Mouse (Mus musculus): ENCODE data around the gene Acot10. TPM values are rescaled to one million over a fixed set of nuclear protein-coding genes. Genes with fewer than 3 reads are reported as not detected.
"Not testable (repeated sequence)": the region's sequence is repeated elsewhere in the genome, so short reads cannot be mapped to it uniquely, and the experiment has no call there.

The Acot10 gene
- 1.0 TPM in 1 of 2 replicates, not detected in the other for polyA plus RNA-seq (2012; ENCODE audit: insufficient read depth, insufficient read length, missing spikeins)

DNA sequence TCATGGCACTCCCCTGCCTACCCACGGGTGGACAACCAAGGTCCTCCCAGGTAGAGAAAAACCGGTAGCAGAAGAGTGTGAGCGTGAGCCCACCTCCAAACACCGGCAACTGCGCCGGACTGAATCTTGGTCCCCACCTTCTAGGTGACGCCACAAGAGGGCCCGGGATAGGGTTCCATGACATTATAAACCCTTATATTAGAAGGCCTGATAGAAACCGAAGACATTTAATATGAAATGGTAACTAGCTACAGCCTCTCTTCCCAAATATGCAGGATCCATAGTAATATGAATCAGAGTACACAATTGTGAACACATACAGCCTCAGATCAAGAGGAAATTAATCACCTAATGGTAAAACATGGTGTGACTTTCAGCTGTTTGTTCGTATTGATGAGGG lies at the start of gene Acot10:
Gene Acot10, minus strand, starts transcription at position 101 of the 400 bp plus-strand sequence.
- H3K4me3 ChIP-seq (ENCODE audit: insufficient read depth, low read depth, low read length), result no peak within 1 kb of the TSS
- H3K27ac ChIP-seq (replicated peaks; ENCODE audit: low read depth, low read length), result no peak within 1 kb of the TSS
- H3K4me1 ChIP-seq (ENCODE audit: control insufficient read depth, insufficient read depth, insufficient read length, low read length), result no peaks in the 10 kb centered on the region

DNA sequence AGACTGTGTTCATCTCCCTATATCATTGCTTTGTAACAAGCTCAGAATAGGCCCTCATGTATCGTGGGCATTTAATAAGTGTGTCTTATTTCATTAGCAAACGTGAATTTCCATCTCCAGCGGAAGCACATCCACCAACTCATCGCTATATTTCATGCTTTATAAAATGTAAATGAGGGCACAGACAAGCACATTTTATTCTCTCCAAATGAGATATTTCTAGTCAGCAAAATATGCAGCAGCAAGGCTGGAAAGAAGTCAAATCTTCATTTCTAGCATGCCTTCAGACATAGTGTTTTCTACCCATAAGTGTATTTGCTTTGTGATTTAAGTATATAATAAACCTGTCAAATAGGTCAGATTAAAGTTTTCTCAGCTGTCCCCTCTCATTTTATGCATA lies 45.3 kb upstream of the Acot10 start:
- Histone ChIP-seq H3K4me1 (ENCODE audit: control insufficient read depth, insufficient read depth, insufficient read length, low read length) (no peaks in the 10 kb centered on the region), H3K4me3 (ENCODE audit: insufficient read depth, low read depth, low read length) (no peak overlapping the region), H3K27ac (replicated peaks; ENCODE audit: low read depth, low read length) (no peak overlapping the region)

DNA sequence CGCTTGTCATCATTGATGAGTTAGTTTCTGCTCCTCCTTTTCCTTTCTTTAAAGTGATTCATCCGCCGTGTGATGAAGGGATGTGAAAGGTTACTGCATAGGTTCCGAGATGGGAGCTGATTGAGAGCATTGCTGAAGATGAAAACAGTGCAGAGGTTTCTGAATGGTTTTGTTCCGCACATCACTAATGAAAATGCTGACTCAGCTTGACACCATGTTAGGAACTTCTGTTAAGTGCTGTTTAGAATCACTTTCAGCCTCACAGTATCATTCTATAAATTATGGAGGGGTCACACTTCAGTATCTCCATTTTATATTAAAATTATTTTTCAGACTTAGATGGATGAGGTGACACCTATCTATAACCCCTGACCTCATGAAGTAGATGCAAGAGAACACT lies 29.7 kb upstream of the Acot10 start:
- Histone ChIP-seq H3K4me1 (ENCODE audit: control insufficient read depth, insufficient read depth, insufficient read length, low read length) (no peaks in the 10 kb centered on the region), H3K4me3 (ENCODE audit: insufficient read depth, low read depth, low read length) (no peak overlapping the region), H3K27ac (replicated peaks; ENCODE audit: low read depth, low read length) (no peak overlapping the region)

DNA sequence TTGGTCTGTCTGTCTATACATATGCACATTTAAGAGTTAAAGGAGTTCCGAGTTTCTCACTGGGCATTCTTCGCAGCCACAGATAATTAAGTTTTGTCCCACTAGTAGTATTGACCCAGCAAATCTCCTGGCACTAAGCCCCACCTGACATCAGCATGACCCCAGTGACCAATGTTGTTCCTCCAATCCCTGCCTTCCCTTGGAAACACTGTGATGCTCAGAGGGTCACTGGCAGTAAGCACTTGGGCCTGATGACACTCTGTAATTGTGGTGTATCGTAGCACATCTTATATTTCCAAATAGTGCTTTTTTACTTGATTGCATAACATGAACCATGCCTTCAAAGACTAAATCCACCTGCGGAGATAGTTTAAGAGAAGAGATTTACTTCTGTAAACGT lies 17.6 kb upstream of the Acot10 start:
- H3K27ac ChIP-seq (replicated peaks; ENCODE audit: low read depth, low read length), result no peak overlapping the region
- H3K4me3 ChIP-seq (ENCODE audit: insufficient read depth, low read depth, low read length), result no peak overlapping the region
- no peaks in the 10 kb centered on the region for H3K4me1 ChIP-seq (ENCODE audit: control insufficient read depth, insufficient read depth, insufficient read length, low read length)

DNA sequence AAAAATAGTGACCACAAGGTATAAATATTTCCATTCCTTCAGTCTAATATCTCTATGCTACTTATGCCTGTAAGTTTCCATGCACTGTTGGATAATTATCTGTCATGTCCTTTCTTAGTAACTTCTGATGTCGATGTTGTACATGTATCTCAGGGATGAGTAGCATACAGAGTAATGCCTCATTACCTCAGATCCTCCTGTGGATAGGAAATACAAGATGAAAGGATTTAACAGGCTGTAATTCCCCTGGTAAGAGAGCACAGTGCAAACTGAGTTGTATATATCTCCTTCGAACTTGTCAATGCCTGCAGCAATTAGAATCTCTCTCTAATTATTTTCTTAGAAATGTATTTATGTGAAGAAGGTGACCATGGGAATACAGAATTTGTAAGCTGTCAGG lies 16.2 kb upstream of the Acot10 start:
- Histone ChIP-seq H3K27ac (replicated peaks; ENCODE audit: low read depth, low read length) (no peak overlapping the region), H3K4me1 (ENCODE audit: control insufficient read depth, insufficient read depth, insufficient read length, low read length) (no peaks in the 10 kb centered on the region), H3K4me3 (ENCODE audit: insufficient read depth, low read depth, low read length) (no peak overlapping the region)

DNA sequence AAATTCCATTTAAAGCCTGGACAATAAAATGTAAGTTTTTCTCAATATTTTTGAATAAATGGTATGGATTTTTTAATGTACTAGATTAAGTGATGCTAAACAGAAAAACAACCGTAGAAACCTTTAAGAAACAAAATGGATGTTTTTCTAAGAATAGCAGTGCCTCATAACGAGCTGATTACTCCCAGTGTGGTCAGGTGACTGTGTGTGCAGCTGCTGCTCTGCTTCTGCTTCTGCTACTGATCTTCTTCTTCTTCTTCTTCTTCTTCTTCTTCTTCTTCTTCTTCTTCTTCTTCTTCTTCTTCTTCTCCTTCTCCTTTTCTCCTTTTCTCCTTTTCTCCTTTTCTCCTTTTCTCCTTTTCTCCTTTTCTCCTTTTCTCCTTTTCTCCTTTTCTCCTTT lies 3.0 kb upstream of the Acot10 start:
- not testable (repeated sequence) for H3K4me1 ChIP-seq (ENCODE audit: control insufficient read depth, insufficient read depth, insufficient read length, low read length); H3K4me3 ChIP-seq (ENCODE audit: insufficient read depth, low read depth, low read length); H3K27ac ChIP-seq (replicated peaks; ENCODE audit: low read depth, low read length)

DNA sequence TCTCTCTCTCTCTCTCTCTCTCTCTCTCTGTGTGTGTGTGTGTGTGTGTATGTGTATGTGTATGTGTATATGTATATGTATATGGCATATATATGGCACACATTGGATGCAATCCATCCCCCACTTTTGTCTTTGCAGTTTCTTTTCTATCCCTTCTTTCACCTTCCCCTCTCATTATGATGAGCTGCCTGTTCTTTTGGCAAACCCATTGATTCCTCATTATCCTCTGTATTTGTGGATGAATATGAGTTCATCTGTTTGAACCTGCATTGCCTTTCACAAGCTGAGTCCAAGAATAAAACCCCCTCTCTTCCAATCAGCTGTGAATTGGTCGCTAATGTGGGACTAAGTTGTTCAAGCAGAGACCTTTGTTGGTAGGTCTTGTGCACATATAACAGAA lies 1.4 kb upstream of the Acot10 start:
- H3K4me1 ChIP-seq (ENCODE audit: control insufficient read depth, insufficient read depth, insufficient read length, low read length), result no peaks in the 10 kb centered on the region
- no peak overlapping the region for H3K4me3 ChIP-seq (ENCODE audit: insufficient read depth, low read depth, low read length)
- H3K27ac ChIP-seq (replicated peaks; ENCODE audit: low read depth, low read length), result no peak overlapping the region

DNA sequence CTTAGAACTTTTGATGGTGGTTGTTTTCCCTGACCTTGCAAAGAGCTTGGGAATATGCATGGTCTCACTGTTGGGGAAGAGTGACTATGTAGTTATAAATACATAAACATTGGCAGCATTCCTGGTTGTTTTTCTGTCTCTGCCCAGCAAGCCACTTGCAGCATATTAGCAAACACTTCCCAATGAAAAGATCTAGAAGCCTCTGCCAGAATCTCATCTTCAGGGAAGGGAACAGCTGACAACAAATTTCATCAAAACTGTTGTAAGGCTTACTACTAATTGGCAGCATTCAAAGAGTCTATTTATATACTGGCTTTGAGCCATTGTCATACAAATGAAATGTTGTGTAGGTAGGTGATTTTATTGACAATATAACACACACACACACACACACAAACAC lies 800 bp upstream of the Acot10 start:
- Histone ChIP-seq H3K27ac (replicated peaks; ENCODE audit: low read depth, low read length) (no peak overlapping the region), H3K4me3 (ENCODE audit: insufficient read depth, low read depth, low read length) (no peak overlapping the region), H3K4me1 (ENCODE audit: control insufficient read depth, insufficient read depth, insufficient read length, low read length) (no peaks in the 10 kb centered on the region)

DNA sequence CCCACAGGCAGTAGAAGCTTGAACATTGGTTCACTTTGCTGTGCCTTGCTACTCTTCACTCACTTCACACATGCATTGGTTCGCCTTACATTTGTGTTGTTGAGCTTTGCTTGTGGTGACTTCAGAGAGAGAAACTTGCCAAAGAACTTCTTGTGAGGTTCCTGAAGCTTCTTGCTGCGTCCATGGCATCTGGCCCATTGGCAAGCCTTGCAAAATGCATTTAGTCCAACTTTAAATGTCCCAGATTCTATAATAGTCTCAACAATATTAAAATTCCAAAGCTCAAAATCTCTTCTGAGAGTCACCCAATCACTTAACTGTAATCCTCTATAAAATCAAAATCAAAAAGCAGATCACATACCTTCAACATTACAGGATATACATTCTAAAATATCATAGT lies 6.3 kb downstream of the Acot10 start:
- Histone ChIP-seq H3K4me1 (ENCODE audit: control insufficient read depth, insufficient read depth, insufficient read length, low read length) (no peaks in the 10 kb centered on the region), H3K4me3 (ENCODE audit: insufficient read depth, low read depth, low read length) (no peak overlapping the region), H3K27ac (replicated peaks; ENCODE audit: low read depth, low read length) (no peak overlapping the region)

DNA sequence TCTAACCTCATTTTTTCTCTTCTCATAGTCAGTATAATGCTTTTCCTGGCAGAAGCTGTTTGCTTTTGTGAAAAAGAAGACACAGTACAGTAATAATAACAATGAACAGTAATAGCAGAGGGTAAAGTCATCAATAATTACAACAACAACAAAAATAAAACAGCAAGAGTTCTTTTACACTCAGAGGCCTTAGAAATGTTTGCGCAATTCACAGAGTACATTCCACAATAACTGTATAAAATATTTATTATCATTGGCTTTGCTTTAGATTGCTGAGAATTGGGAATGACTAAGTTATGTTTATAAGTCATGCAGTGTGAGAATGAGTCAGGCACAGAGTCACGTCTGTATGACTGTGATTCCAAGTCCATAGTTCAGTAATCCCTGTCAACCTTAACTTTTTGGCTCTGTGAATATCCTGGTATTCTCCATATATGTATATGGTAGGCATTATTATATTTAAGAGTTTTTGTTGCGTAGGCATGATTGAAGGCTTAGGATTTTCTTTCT lies 23.6 kb downstream of the Acot10 start:
- Histone ChIP-seq H3K27ac (replicated peaks; ENCODE audit: low read depth, low read length) (no peak overlapping the region), H3K4me3 (ENCODE audit: insufficient read depth, low read depth, low read length) (no peak overlapping the region)

DNA sequence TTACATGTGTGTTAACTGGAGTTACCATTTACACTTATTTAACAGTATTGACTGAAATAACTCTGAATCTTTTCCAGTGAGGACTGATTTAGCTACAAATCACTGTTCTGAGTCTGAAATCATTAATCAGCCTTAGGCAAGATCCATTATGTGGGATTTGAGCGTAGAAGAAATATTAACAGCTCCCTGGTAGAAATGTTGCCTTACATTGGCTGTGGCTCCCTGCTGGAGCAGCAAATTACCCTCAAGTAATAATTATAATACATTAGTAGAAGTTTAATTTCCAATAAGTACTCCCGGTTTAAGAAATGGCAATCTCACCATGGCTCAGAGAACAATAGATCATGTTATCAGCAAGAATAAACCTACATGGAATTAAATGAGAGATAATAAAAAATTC lies 27.4 kb downstream of the Acot10 start:
- no peak overlapping the region for H3K4me3 ChIP-seq (ENCODE audit: insufficient read depth, low read depth, low read length)
- H3K4me1 ChIP-seq (ENCODE audit: control insufficient read depth, insufficient read depth, insufficient read length, low read length), result no peaks in the 10 kb centered on the region
- no peak overlapping the region for H3K27ac ChIP-seq (replicated peaks; ENCODE audit: low read depth, low read length)

More for the DNA sequence above, 23.6 kb downstream of the Acot10 start:
- H3K4me1 ChIP-seq (ENCODE audit: control insufficient read depth, insufficient read depth, insufficient read length, low read length), result no peaks in the 10 kb centered on the region

DNA sequence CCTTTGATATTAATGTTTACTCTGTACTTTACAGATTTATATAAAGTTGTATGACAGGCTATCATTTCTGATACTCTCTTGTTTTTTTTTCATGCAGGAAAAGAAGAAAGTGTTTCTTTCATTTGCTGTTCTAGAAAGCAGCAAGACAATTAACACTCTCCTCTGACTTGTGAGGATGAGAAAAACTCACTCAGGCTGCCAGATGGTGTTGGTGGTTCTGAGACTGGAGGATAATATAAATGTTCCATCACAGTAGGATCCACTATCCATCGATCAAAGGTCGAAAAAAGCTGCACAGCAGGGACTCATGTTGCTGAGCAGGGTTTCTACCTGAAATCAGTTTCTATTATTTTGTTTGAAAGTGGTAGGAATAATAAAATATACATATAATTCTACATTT lies 32.0 kb downstream of the Acot10 start:
- H3K4me1 ChIP-seq (ENCODE audit: control insufficient read depth, insufficient read depth, insufficient read length, low read length), result no peaks in the 10 kb centered on the region
- no peak overlapping the region for H3K27ac ChIP-seq (replicated peaks; ENCODE audit: low read depth, low read length)
- no peak overlapping the region for H3K4me3 ChIP-seq (ENCODE audit: insufficient read depth, low read depth, low read length)

Other genes starting within 250 kb of the Acot10 start
- gene Cdh12, start 217.5 kb downstream of the Acot10 start, polyA plus RNA-seq (2012; ENCODE audit: insufficient read depth, insufficient read length, missing spikeins), result not detected in 2 replicates

Measured in brown adipose tissue, adult 24 weeks (tissue).